Mouse (Mus musculus): Measurements from ENCODE around the gene Fam129b. TPM values are rescaled to one million over a fixed set of nuclear protein-coding genes. Genes with fewer than 3 reads are reported as not detected.

Gene Fam129b
- total and polyA plus RNA-seq, 3 experiments, result 0.53 to 20.7 (median 1.5) TPM

GRCm38 (mm10) chr2:32960273-32960672, 84.4 kb downstream of the Fam129b start:
- no peak for ATAC-seq (ENCODE audit: extremely low read depth, insufficient number of reproducible peaks, low FRiP score, poor library complexity, severe bottlenecking)
- TF ChIP-seq POLR2AphosphoS5 (IDR thresholded peaks at IDR 0.05; ENCODE audit: insufficient replicate concordance, low read depth, low read length), result no peak
- TF ChIP-seq GATA2 (IDR thresholded peaks at IDR 0.05; ENCODE audit: borderline replicate concordance, low read depth, low read length), result no peak
- TF ChIP-seq TAL1 (conservative IDR thresholded peaks at IDR 0.05; ENCODE audit: low read depth, low read length), result no peak
- TF ChIP-seq CTCF (IDR thresholded peaks at IDR 0.05; ENCODE audit: low read depth, low read length), result no peak
- no peak for TF ChIP-seq GATA1 (IDR thresholded peaks at IDR 0.05; ENCODE audit: borderline replicate concordance, low read length)
- DNase-seq (ENCODE audit: low spot score), result no peak
- Histone ChIP-seq H3K36me3 (replicated peaks) (peaks cover 81% of the 10 kb centered on the region), H3K27me3 (ENCODE audit: insufficient read depth, low read length) (no peaks in the 10 kb centered on the region), H3K4me1 (ENCODE audit: insufficient read depth, low read depth, low read length) (peaks cover 35% of the 10 kb centered on the region), H3K4me3 (ENCODE audit: low read depth, low read length) (peak overlapping the region; percentile 84; the same call in 1 of the 2 replicates), H3K9me3 (replicated peaks) (no peaks in the 10 kb centered on the region)

DNA sequence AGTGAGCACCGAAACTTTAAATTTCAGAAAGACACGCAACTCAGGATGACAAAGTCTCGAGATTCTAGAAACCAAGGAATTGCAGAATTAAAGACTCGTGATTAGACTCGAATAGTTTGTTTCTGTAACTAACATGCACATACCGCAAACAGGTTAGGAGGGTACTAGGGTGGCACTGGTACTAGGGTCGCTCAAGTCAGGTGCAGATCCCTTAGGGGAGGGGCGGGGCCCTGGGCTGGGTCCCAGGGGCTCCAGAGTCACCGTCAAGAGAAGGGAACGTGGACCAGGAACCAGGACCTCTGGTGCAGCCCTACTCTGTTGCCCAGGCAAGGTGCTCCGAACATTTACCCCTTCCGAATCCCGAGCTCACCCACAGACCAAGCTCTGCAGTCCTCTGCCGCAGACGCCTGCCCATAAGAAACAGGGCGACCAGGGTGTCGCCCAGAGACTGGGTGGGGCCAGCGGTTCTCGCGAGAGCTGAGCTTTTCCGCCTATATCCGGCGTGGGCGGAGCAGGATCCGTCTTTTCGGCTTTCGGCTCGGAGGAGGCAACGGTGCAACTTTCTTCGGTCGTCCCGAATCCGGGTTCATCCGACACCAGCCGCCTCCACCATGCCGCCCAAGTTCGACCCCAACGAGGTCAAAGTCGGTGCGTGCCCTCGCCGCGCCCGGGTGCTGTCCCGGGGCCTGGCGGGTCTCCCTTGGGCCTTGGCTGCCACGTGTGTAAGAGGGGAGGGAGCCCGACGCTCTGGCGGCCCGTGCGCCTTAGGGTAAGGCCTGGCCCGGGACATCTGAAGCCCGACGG, 85.5 kb downstream of the Fam129b start, which contains the start of the genes Rpl12 and Lrsam1:
Gene Rpl12, plus strand, starts transcription at position 368 of the 804 bp plus-strand sequence.
Gene Lrsam1, minus strand, starts transcription at position 423 of the 804 bp plus-strand sequence.
- DNase-seq (ENCODE audit: low spot score) (peak; percentile 95), ATAC-seq (ENCODE audit: extremely low read depth, insufficient number of reproducible peaks, low FRiP score, poor library complexity, severe bottlenecking) (peak; percentile 64)
- TF ChIP-seq TAL1 (conservative IDR thresholded peaks at IDR 0.05; ENCODE audit: low read depth, low read length), result no peak
- TF ChIP-seq POLR2AphosphoS5 (IDR thresholded peaks at IDR 0.05; ENCODE audit: insufficient replicate concordance, low read depth, low read length), result peak; percentile 81; the same call in 1 of the 2 replicates
- no peaks in the 10 kb centered on the region for H3K27me3 ChIP-seq (ENCODE audit: insufficient read depth, low read length)
- H3K9me3 ChIP-seq (replicated peaks), result no peaks in the 10 kb centered on the region
- peak within 1 kb of the TSS; percentile 84 for H3K4me3 ChIP-seq (ENCODE audit: low read depth, low read length)
- H3K4me1 ChIP-seq (ENCODE audit: insufficient read depth, low read depth, low read length), result peaks cover 42% of the 10 kb centered on the region
- H3K36me3 ChIP-seq (replicated peaks), result peaks cover 72% of the 10 kb centered on the region

GRCm38 (mm10) chr2:32962062-32962874, 86.4 kb downstream of the Fam129b start:
- H3K27me3 ChIP-seq (ENCODE audit: insufficient read depth, low read length), result no peaks in the 10 kb centered on the region
- H3K4me3 ChIP-seq (ENCODE audit: low read depth, low read length), result peak overlapping the region; percentile 84
- TF ChIP-seq GATA2 (IDR thresholded peaks at IDR 0.05; ENCODE audit: borderline replicate concordance, low read depth, low read length) (no peak), CTCF (IDR thresholded peaks at IDR 0.05; ENCODE audit: low read depth, low read length) (no peak), POLR2AphosphoS5 (IDR thresholded peaks at IDR 0.05; ENCODE audit: insufficient replicate concordance, low read depth, low read length) (no peak), TAL1 (conservative IDR thresholded peaks at IDR 0.05; ENCODE audit: low read depth, low read length) (no peak)
- peaks cover 63% of the 10 kb centered on the region for H3K36me3 ChIP-seq (replicated peaks)
- no peaks in the 10 kb centered on the region for H3K9me3 ChIP-seq (replicated peaks)
- H3K4me1 ChIP-seq (ENCODE audit: insufficient read depth, low read depth, low read length), result peaks cover 49% of the 10 kb centered on the region
- no peak for DNase-seq (ENCODE audit: low spot score)
- no peak for ATAC-seq (ENCODE audit: extremely low read depth, insufficient number of reproducible peaks, low FRiP score, poor library complexity, severe bottlenecking)

DNA sequence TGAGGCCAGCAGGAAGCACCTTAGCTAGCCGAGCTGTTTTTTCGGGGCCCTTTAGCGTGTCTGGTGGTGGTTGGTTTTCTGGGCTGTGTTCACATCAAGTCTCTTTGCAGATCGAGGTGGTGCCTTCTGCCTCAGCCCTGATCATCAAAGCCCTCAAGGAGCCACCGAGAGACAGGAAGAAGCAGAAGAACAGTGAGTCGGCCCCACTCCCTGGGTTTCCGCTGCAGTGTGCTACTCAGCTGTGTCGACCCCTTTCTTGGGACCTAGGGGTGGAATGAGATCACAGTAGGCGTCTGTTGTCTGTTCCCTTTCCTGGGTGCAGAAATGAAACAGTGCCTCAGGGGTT, 86.9 kb downstream of the Fam129b start:
- no peaks in the 10 kb centered on the region for H3K9me3 ChIP-seq (replicated peaks)
- no peak for ATAC-seq (ENCODE audit: extremely low read depth, insufficient number of reproducible peaks, low FRiP score, poor library complexity, severe bottlenecking)
- H3K4me1 ChIP-seq (ENCODE audit: insufficient read depth, low read depth, low read length), result peaks cover 55% of the 10 kb centered on the region
- no peak for DNase-seq (ENCODE audit: low spot score)
- peak overlapping the region; percentile 84 for H3K4me3 ChIP-seq (ENCODE audit: low read depth, low read length)
- TF ChIP-seq POLR2AphosphoS5 (IDR thresholded peaks at IDR 0.05; ENCODE audit: insufficient replicate concordance, low read depth, low read length), result no peak
- H3K36me3 ChIP-seq (replicated peaks), result peaks cover 62% of the 10 kb centered on the region
- H3K27me3 ChIP-seq (ENCODE audit: insufficient read depth, low read length), result no peaks in the 10 kb centered on the region

DNA sequence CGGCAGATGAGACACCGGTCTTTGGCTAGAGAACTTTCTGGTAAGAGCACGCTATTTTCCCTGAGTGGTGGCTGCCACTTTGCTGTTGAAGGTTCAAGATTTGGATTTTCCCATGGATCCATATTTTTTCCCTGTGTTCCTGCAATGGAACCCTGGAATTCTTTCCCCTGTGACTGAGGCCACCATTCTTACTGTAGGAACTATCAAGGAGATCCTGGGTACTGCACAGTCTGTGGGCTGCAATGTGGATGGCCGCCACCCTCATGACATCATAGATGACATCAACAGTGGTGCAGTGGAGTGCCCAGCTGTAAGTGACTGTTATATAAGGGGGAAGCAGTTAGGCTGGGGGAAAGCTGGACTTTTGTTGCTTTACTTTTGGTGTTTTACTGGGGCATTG, 87.6 kb downstream of the Fam129b start:
- peaks cover 63% of the 10 kb centered on the region for H3K36me3 ChIP-seq (replicated peaks)
- DNase-seq (ENCODE audit: low spot score) (no peak), ATAC-seq (ENCODE audit: extremely low read depth, insufficient number of reproducible peaks, low FRiP score, poor library complexity, severe bottlenecking) (no peak)
- H3K4me1 ChIP-seq (ENCODE audit: insufficient read depth, low read depth, low read length), result peaks cover 62% of the 10 kb centered on the region
- TF ChIP-seq CTCF (IDR thresholded peaks at IDR 0.05; ENCODE audit: low read depth, low read length) (no peak), GATA2 (IDR thresholded peaks at IDR 0.05; ENCODE audit: borderline replicate concordance, low read depth, low read length) (no peak), TAL1 (conservative IDR thresholded peaks at IDR 0.05; ENCODE audit: low read depth, low read length) (no peak), GATA1 (IDR thresholded peaks at IDR 0.05; ENCODE audit: borderline replicate concordance, low read length) (no peak), POLR2AphosphoS5 (IDR thresholded peaks at IDR 0.05; ENCODE audit: insufficient replicate concordance, low read depth, low read length) (no peak; the same call in 1 of the 2 replicates)
- H3K27me3 ChIP-seq (ENCODE audit: insufficient read depth, low read length), result no peaks in the 10 kb centered on the region
- H3K9me3 ChIP-seq (replicated peaks), result no peaks in the 10 kb centered on the region
- peak overlapping the region; percentile 84 for H3K4me3 ChIP-seq (ENCODE audit: low read depth, low read length)

DNA sequence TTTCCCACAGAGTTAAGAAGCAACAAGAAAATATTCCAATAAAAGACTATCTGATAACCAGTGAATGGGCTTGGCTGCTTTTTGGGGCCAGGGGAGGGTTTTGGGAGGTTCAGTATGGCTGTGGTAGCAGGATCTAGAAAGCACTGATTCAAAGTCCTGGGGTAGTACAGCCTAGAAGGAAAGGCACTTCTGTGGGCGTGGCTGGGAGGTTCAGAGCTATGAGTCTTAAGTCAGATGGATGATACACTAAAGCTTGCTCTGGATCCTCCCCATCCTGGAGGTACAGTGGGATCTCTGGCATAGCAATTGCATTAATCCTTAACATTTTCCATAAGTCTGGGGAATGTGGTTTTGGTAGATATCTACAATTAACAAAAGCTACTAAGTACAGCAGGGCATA, 88.1 kb downstream of the Fam129b start:
- no peaks in the 10 kb centered on the region for H3K27me3 ChIP-seq (ENCODE audit: insufficient read depth, low read length)
- peaks cover 62% of the 10 kb centered on the region for H3K4me1 ChIP-seq (ENCODE audit: insufficient read depth, low read depth, low read length)
- no peak for DNase-seq (ENCODE audit: low spot score)
- peaks cover 63% of the 10 kb centered on the region for H3K36me3 ChIP-seq (replicated peaks)
- H3K9me3 ChIP-seq (replicated peaks), result no peaks in the 10 kb centered on the region
- TF ChIP-seq POLR2AphosphoS5 (IDR thresholded peaks at IDR 0.05; ENCODE audit: insufficient replicate concordance, low read depth, low read length), result no peak
- no peak for ATAC-seq (ENCODE audit: extremely low read depth, insufficient number of reproducible peaks, low FRiP score, poor library complexity, severe bottlenecking)
- H3K4me3 ChIP-seq (ENCODE audit: low read depth, low read length), result peak overlapping the region; percentile 84

All from G1E (cell line).